Mouse (Mus musculus) embryonic fibroblast, embryonic 13.5 days (primary cell): ENCODE results near the gene Hhip.

Source experiments
- CTCF ChIP-seq: IDR thresholded peaks from 2 replicates; pipeline ENCODE4 v1.5.1; 2011; ENCODE audit warnings: mild to moderate bottlenecking, control low read depth, low read length, moderate library complexity, borderline replicate concordance; ENCODE audit not compliant: insufficient read depth
- POLR2A ChIP-seq: IDR thresholded peaks from 2 replicates; pipeline ENCODE4 v1.6.1; 2011; ENCODE audit warnings: low read depth, mild to moderate bottlenecking, control low read depth, low read length, moderate library complexity

DNA sequence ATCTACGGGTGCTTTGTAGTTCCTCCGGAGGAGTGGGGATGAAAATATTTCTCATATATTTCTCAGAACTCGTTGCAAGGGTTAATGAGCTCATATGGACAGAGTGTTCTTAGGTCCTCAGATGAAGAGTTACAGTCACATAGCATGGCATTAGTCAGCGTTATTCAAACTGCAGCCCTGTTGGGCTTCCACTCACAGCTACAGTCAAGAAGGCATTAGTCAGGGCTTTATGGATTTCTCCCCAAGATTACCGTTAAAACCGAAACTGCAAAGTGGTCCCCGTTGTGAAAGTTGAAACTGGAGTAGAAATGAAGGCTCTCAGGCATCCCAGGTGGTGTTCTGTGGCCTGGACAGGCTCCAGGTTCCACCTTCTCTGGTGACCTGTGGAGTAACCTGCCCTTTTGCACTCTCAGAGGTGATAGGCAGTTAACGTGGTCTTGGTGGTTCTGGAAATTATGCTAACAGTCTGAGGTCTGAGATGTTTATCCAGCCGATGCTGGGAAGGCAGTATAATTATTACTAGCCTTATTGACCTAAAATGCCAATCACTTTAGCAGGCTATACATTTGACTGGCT lies 112.2 kb downstream of the Hhip start:
- TF ChIP-seq CTCF (no peak), POLR2A (no peak)
